Mouse (Mus musculus) lung, adult 2 months (tissue): ENCODE measurements around the gene A830031A19Rik.

Experiments
- CTCF ChIP-seq: fragments of 200-500 bp; IDR thresholded peaks from 2 replicates; pipeline ENCODE4 v1.5.1; 2011; ENCODE audit warnings: mild to moderate bottlenecking, low read length, control low read depth; ENCODE audit not compliant: insufficient read depth
- POLR2A ChIP-seq: fragments of 200-500 bp; IDR thresholded peaks from 2 replicates; pipeline ENCODE4 v1.6.1; 2011; ENCODE audit warnings: low read depth, mild to moderate bottlenecking, control low read depth, low read length, borderline replicate concordance; ENCODE audit errors: extremely low read depth

DNA sequence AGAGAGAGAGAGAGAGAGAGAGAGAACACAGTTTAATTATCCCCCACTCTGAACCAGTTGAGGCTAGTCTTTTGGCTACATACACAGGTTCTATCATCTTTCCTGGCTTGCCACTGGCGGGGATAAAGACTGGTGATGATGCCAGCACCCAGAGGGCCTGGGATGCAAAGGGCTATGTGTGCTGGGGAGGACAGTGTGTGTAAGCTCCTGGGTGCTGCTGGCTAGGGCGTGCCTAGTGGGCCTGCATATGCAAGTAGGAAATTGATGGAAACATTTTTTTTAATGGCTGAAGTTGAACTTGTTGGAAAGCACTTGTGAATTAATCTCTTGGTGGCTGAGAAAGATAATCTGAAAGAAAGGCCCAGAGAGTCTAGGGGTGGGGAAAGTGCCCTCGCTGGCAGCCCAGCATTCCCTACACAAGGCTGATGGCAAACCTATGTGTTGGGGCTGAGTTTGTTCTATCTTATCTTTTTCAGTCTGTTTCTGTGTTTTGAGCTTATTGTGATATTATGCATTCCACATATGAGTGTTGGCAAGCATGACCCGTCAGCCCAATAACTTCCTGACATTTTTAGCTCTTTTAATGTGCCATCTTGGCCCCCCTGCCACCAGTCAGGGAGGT, 25.7 kb upstream of the A830031A19Rik start:
- TF ChIP-seq POLR2A (no peak), CTCF (no peak)
